In genomic region chr17:63720883-63721282, GRCm38 (mm10) we compare ENCODE assay signal across 10 mouse cellular contexts.
A peak's percentile ranks its signal among the peaks of the same experiment; 100 is the strongest.
DNase-seq lines count a peak whose midpoint lies in the region; TF ChIP-seq lines count a peak whose summit lies in the region.
"Had no signal": no experiment of that assay in that cellular context is flagged by ENCODE, and none has a peak within 500 bp of the region (broad histone marks: within the 10 kb centered on the region; RNA-seq: fewer than 3 reads in every experiment).

No protein-coding gene starts in this region.

- no peaks in the 10 kb centered on the region for H3K27me3 ChIP-seq in cerebellum, adult 2 months (ENCODE audit: control insufficient read depth, insufficient read depth, low read length)
- no peaks in the 10 kb centered on the region for H3K27me3 ChIP-seq in kidney, adult 2 months (replicated peaks; ENCODE audit: control insufficient read depth, insufficient read depth, low read length)
- H3K27me3 ChIP-seq: liver, embryonic 13.5 days had no signal

- no peak overlapping the region for H3K4me3 ChIP-seq in cerebellum, adult 2 months (replicated peaks; ENCODE audit: insufficient read depth, low read depth, low read length)
- no peak overlapping the region for H3K4me3 ChIP-seq in kidney, adult 2 months (ENCODE audit: insufficient read depth, low read depth, low read length)
- H3K4me3 ChIP-seq in cortical plate, adult 2 months (ENCODE audit: insufficient read depth, low read length), result no peak overlapping the region
- H3K4me3 ChIP-seq: liver, embryonic 13.5 days had no signal

- H3K4me1 ChIP-seq in cerebellum, adult 2 months (ENCODE audit: control insufficient read depth, insufficient read depth, low read length), result peaks cover 13% of the 10 kb centered on the region; the same call in 1 of the 2 replicates
- H3K4me1 ChIP-seq in kidney, adult 2 months (ENCODE audit: control insufficient read depth, insufficient read depth, low read length), result no peaks in the 10 kb centered on the region
- peaks cover 4% of the 10 kb centered on the region; the same call in 1 of the 2 replicates for H3K4me1 ChIP-seq in cortical plate, adult 2 months (ENCODE audit: control insufficient read depth, insufficient read depth, low read length)
- H3K4me1 ChIP-seq: liver, embryonic 13.5 days had no signal

- intact Hi-C loops in gastrocnemius, postnatal 36 days (cut with DNase I), result no loop called here

- WGBS in cerebellum, adult 2 months, result 28% methylated on average over 4 of the region's 4 CpGs
- 31% methylated on average over 4 of the region's 4 CpGs for WGBS in kidney, adult 2 months

- no peaks in the 10 kb centered on the region for H3K36me3 ChIP-seq in kidney, adult 2 months (ENCODE audit: control insufficient read depth, insufficient read depth, low read length)
- H3K36me3 ChIP-seq: liver, embryonic 13.5 days had no signal

- no peak overlapping the region for H3K27ac ChIP-seq in cerebellum, adult 2 months (ENCODE audit: insufficient read depth, low read length)
- no peak overlapping the region for H3K27ac ChIP-seq in kidney, adult 2 months (ENCODE audit: insufficient read depth, low read depth, low read length)
- no peak overlapping the region for H3K27ac ChIP-seq in cortical plate, adult 2 months (ENCODE audit: insufficient read depth, low read length)
- H3K27ac ChIP-seq: liver, embryonic 13.5 days had no signal

- no peak for TF ChIP-seq POLR2A in cerebellum, adult 2 months (IDR thresholded peaks at IDR 0.05; ENCODE audit: borderline replicate concordance, insufficient read depth, low read length)
- TF ChIP-seq POLR2A in kidney, adult 2 months (IDR thresholded peaks at IDR 0.05; ENCODE audit: low read depth, low read length), result no peak
- no peak for TF ChIP-seq POLR2A in cortical plate, adult 2 months (IDR thresholded peaks at IDR 0.05; ENCODE audit: extremely low read depth, insufficient read depth, low read length)

- peak in 1 of 2 experiments; percentile 35 for DNase-seq in cerebellum, adult 2 months
- no peak for DNase-seq in cerebellum, adult 11 months
- no peak for DNase-seq in kidney, adult 2 months
- no peak for DNase-seq in kidney, adult 9 months
- peak; percentile 74 for DNase-seq in 3T3-L1 (ENCODE audit: low read depth, low spot score)
- no peak for DNase-seq in thymus, adult 18-20 months
- DNase-seq in gastrocnemius, postnatal 36 days, result no peak
- DNase-seq: gastrocnemius, postnatal 10 days; liver, embryonic 13.5 days had no signal

- TF ChIP-seq CTCF in cerebellum, adult 2 months (IDR thresholded peaks at IDR 0.05; ENCODE audit: borderline replicate concordance, insufficient read depth, low read depth, low read length), result peak; percentile 25; the same call in 1 of the 2 replicates
- TF ChIP-seq CTCF in kidney, adult 2 months (conservative IDR thresholded peaks at IDR 0.05; ENCODE audit: insufficient read depth, insufficient read length, low read depth, low read length), result peak; percentile 32
- TF ChIP-seq CTCF in cortical plate, adult 2 months (IDR thresholded peaks at IDR 0.05; ENCODE audit: extremely low read depth, insufficient read depth, low read length), result peak; percentile 36
